Mouse (Mus musculus) embryo, embryonic 11.5 days (tissue): Measurements from ENCODE around the gene Papss2.

ENCODE experiments used
- DNase-seq: peaks from one replicate; pipeline ENCODE4 v3.0.0-alpha.2; 2012; ENCODE audit warnings: low read depth, low spot score

Gene Papss2

DNA sequence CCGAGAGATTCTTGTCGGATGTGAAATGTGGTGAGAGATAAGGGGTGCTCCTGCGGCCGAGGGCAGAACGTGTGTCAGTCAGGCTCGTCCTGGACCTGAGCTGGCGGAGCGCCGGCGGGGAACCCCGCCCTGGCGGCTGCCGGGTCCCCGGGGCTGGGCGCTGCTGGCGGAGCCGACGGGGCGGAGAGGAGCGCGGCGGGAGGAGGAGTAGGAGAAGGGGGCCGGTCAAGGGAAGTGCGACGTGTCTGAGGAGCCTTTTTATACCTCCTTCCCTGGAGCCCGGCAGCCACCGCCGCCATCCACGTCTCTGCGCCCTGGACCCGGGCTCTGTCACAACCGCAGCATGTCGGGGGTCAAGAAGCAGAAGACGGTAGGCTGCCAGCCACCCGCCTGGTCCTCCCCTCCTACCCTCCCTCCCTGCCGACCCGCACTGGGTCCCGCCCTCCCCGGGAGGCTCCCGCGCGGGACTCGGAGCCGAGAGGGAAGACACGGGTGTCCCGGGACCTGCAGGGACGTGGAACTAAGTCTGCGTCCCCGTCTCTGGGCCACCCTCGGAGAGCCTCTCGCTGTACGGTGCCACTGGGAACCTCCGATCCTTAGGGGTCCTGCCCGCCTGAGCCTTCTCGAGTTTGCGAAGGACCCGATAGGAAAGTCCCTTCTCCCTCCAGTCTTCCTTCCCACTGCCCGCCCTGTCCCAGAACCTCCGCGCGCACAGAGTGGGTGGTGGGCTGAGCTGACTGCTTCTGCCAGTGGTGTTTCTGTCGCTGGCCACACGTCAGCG, at the start of gene Papss2:
Gene Papss2, plus strand, starts transcription at position 285 of the 781 bp plus-strand sequence.
- DNase-seq, result no peak

DNA sequence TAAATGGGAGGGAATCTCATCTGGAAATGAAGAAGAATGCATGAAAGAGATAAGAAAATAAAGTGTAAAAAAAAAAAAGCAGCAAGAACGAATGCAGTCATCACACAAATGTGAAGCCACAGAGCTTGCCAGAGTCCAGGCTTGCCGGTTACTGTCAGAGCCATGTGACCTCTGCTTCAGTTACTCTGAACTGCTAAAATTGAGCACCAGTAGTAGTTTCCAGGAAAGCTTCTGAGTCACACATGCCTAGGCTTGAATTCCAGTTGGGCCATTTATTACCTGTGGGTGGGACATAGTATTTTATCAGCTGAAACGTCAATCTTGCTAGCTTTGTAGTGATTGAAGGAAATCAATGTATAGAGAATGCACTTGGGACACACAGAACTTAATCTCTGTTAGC, 48.2 kb upstream of the Papss2 start:
- no peak for DNase-seq

DNA sequence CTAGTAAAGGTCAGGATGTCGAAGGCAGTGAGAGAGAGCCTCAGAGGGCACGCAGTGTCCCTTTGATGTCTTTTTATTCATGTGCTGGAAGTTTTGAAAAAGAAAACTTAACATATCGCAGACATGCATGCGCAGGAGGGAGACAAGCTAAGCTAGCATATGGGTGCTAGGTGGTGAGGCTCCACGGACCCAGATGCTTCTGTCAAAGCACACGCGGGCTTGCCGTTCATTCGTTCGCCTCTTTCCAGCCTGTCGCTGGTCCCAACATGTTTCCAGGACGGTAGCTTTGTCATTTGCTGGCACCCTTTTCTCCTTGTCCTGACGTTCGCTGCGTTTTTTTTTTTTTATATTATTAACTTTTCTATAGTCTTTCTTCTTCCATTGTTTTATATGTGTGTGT, 47.4 kb upstream of the Papss2 start:
- DNase-seq, result no peak

DNA sequence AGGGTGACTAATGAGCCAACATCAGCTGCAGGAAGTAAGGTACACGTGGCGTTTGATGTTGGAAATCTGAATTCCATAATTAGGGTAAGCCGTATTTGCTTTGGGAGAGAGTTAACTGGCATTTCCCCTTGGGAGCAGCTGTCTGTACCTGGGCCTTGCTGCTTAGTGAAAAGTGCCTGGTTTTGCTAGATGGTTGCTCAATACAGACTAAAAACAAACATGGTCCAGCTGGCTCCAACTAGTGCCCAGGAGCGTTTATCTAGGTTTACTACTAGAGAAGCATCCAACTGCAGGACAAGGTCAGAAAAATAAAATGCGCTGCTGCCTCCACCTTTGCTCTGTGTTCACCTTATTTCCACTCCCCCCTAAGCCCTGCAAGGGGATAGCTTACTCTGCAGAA, 45.1 kb upstream of the Papss2 start:
- DNase-seq, result no peak

DNA sequence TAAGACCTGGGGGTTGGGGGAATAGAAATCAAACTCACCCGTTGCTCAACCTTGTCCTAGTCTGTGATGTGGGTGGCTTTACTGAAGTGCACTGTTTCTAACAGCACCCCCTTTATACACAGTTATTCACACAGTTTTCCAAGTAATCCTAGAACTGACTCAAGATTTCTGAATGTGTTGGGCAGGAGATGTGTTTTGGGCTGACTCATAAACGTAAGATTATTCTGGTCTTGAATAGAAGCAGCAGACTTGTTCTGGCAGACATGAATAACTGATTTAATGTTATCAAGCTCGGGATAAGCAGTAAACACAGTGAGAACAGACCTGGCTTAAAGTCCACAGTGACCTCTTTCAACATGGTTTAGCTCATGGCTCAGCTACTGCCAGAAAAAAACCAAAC, 44.1 kb upstream of the Papss2 start:
- DNase-seq, result no peak

DNA sequence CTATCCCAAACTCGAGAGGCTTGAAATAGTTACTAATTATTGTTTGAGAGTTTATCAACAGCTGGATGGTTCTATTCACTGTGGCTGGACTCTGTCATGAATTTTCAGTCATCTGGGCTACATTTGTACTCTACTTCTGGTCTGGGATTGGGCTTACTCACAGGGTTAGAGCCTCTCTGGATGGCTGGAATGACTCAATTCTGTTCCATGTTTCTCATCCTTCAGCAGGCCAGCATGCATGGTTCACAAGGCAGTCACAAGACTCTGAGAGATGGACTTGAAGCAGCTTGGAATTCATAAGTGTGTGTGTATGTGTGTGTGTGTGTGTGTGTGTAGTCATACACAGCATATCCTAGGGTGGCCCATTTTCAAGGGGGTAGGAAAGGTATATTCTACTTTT, 43.5 kb upstream of the Papss2 start:
- no peak for DNase-seq

DNA sequence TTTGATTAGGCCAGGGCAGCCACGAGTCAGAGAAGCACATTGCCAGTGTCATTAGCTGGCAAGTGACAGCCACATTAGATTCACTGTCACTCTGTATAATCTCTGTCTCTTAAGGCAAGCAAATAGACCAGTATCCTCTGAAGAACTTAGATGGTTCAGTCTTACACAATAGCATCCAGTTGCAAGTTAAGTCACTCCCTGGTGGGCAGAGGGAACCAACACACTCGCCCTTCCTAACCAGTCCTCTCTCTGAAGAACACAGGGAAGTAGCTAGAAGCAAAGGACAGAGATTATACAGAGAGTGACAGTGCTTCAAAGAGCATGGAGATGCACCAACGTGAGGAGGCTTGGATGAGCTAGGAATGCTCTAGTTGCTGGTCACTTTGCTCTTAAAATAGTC, 42.3 kb upstream of the Papss2 start:
- no peak for DNase-seq

DNA sequence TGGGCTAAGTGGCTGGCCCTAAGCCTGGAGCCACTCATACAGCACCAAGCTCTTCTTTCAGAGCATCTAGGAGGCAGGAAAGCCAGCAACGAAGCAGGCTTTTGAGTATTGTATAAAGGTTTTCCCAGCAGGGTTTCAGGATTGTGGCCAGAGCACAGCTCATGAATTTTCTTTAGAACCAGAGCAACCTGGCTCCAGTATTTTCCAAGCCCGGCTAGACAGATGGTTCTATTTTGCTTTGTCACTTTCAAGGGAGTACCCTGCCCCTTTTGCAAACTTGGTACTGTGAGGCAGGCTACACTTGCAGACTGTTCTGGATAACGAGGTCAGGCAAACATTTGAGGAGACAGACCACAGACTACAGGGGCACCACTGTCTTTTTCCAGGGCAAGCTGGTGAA, 40.3 kb upstream of the Papss2 start:
- no peak for DNase-seq

DNA sequence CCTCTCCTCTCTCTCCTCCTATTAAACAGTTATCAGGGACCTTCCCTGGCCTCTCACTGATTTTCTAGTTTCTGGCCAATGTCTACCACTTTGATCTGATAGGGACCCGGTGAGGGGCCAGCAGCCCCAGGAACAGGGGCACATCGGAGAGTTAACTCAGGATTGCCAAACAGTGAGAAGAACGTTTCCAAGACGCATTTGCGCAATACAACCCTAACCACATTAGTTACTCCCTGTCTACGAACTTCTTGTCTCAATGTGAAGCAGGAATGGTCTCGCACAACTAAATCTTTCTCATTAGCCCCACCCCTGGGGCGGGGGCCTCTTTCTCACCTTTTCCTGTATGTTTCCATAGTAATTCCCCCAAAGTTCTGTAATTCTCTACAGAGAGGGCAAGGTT, 28.6 kb upstream of the Papss2 start:
- no peak for DNase-seq

DNA sequence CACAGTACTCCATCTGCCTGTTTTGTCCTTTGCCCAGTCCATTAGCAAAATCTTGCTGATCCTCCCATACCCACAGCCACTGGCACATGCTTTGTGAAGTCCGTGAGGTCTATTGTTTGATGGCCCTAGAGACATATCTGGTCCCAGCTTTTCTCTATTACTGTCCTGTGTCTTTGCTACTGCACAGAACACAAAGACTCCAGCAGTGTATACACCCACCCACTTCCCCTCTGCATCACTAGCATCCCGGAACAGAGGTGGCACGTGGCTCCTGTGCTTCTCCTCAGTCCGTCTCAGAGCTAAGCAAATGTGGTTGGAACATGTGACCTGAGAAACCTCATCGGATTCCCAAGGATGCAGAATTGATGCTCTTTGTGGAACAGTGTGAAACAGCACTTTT, 28.1 kb upstream of the Papss2 start:
- no peak for DNase-seq

DNA sequence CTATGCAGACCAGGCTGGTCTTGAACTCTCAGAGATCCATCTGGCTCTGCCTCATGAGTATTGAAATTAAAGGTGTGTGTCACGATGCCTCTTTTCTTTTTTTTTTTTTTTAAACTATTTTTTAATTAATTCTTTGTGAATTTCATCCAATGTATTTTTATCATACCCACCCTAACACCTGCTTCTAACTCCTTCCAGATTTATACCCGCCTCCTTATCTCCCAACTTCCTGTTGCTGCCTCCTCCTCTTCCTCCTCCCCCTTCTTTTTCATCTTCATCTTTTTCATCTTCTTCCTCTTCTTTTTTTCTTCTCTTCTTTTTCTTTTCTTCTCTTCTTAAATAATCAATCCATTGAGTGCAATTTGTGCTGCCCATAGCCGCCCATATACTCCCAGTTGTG, 27.1 kb upstream of the Papss2 start:
- DNase-seq, result no peak

DNA sequence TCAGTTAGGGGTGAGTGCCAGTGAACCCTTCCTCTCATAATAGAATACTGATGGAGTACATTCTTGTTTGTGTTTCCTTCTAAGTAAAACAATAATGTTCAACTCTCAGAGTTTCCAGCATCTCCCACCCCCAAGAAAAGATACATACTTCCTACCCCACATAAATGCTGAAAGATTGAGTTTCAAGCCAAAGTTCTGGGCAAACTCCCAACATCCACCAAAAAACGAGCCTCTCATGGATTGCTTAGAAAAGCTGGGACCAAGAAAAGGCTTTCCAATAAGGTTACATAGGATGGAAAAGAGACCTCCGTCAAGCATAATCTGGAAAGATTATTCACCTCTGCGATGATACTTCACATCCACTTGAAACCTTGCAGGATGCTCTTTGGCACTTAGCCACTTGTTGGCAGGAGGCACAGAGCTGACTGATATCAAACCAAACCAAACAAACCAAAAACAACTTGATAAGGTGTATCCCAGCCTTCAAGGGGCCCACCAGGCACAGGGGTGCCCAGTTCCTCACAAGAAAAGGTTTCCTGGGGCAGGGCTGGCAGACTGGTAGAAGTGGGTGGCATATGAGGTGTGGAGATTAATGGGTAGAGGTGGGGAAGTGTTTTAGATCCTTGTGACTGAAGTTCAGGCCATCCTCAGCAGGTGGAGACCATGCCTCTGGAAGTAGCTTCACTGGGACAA, 26.5 kb upstream of the Papss2 start:
- no peak for DNase-seq

DNA sequence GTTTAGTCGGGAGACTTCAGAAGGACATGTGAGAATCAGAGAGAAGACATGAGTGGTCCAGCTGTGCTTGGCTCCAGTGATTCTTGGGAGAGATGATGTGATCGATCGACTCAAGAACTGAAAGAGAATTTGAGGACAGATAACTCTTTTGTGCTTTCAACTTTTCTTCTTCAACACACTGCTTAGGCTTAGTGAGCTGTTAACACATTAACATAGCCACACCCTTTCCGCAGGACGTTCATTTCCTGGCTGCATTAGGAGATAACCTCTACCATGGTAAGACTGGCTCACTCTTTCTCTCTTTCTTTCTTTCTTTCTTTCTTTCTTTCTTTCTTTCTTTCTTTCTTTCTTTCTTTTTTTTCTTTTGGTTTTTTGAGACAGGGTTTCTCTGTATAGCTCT, 25.9 kb upstream of the Papss2 start:
- no peak for DNase-seq

DNA sequence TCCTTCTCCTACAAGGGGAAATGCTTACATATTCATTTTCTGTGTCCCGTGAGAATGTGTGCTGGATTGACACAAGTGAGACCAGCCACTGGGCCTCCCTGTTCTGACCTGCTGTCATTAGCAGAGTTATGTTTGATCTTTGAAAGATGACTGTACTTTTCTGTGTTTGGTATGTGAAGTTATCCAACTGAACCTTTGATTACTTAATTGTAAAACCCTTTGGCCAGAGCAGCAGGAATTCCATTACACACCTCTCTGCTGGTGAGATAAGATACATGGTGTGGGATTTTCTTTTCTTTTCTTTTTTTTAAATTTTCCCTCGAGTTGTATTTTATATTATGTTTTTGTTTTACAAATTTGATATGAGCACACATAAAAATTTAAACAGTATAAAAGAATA, 23.4 kb upstream of the Papss2 start:
- no peak for DNase-seq

DNA sequence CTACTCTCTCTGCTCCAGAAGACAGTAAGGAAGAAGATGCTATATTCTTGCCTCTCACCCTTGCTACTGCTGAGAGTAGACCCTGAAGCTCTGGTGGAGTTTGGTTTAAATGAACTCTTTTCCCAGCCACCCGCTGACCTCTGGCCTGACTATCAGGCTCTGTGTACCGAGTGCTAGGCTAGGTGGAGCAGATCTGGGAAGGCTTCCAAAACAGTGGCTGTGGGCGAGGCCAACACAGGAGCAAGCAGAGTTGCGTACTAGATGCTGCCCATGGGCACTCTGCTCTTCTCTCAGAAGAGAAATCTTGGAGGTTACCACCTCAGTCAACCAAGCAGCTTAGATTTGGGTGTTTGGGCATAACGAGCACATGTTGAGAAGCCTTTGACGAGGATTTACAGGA, 22.3 kb upstream of the Papss2 start:
- DNase-seq, result no peak

DNA sequence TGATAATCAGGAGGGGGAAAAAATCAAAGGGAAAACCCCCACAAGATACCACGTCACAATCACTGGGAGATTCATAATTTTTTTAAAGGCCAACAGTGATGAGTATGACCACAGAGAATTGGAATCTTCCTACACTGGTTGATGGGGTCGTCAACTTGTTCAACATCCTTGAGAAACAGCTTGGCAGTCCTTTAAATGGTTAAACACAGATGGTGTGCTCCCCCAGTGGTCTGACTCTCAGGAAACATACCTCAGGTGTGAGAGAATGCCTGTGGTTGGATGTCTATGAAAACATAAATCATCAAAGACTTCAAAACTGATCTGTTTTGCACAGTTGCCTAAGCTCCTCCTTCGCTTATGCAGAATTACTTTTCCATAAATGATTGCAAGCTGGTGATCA, 20.7 kb upstream of the Papss2 start:
- no peak for DNase-seq

DNA sequence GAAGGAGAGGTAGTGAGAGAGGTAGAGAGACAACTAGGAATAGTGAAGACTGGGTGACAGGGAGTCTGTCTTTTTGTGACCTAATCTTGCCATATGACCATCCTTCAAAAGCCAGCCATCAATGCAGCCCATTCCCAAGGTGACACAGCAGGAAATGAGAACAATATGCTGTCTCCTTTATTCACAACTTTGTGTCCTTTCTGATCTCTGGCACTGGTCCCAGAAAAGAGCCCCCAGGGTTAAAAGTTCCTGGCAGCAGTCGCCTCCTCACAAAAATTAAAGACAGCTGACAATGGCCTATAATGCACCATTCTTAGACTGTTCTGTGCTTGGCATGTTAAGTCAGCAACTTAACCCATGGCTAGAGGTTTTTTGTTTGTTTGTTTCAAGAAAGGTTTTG, 17.8 kb upstream of the Papss2 start:
- no peak for DNase-seq

DNA sequence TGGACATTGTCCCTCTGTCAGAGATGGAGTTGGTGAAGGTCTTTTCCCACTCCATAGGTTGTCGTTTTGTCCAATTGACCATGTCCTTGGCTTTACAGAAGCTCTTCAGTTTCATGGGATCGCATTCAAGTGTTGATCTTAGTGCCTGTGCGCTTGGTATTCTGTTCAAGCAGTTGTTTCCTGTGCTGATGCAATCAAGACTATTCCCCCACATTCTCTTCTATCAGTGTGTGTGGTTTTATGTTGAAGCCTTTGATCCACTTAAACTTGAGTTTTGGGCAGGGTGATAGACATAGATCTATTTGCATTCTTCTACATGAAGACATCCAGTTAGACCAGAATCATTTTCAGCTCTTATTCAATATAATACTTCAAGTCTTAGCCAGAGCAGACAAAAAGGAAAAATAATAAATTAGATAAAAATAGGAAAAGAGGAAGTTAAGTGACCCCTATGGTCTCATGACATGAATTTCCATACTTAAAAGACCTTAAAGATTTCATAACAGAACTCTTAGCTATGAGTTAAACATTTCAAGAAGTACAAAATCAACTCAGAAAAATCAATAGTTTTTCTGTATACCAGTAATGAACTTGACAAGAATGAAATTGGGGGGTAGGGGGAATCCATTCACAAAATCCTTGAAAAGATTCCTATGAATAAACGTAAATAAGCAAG, 12.4 kb upstream of the Papss2 start:
- DNase-seq, result no peak

DNA sequence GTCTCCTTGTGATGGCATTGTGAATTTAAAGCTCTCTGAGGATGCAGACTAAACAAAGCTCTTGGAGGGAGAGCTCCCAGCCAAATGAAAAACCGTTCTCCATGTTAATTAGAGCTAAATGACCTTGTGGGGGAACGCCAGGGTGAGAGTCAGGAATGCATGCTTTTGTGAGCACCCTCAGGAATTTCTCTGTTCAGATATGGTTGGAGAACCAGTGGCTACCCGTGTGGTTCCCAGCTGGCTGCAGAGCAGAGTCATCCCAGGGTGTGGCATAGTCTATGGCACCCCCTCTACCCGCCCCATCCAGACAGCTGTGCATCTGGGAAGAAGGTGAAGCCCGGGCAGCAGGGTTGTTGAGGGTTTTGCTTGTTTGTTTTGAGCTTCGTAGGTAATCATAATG, 7.9 kb upstream of the Papss2 start:
- no peak for DNase-seq

DNA sequence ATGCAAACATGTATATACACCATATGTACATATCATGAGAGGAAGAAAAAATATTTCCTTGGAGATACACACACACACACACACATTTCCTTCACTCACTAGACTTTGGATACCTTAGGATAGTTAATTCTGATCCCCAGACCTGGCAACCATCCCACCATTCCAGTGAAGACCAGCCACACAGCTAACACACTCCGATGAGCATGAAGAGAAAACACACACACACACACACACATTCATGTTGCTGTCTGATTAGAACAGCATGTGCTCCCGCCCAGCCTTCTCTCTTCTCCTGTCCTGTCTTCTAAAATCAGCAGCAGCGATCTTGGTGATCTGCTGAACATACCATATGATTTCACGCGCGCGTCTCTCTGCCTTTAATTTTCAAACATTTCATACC, 2.8 kb upstream of the Papss2 start:
- no peak for DNase-seq

DNA sequence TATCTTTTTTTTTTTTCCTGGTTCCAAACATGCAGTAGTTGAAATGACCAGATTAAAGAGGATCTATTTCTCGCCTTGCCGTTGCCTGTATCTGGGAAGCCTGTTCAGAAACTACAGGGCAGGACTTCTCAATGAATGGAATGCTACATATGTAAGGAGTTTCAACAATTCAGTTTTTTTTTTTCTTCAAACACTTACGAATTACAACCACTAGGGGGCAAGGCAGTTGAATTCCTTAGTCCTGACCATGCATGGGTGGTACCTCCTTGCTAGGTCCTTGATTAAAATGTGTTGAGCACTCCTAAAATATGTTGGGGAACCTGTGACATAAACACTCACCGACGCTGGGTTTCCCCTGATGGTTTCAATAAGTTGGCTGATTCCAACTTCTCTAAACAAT, 1.7 kb upstream of the Papss2 start:
- DNase-seq, result no peak

DNA sequence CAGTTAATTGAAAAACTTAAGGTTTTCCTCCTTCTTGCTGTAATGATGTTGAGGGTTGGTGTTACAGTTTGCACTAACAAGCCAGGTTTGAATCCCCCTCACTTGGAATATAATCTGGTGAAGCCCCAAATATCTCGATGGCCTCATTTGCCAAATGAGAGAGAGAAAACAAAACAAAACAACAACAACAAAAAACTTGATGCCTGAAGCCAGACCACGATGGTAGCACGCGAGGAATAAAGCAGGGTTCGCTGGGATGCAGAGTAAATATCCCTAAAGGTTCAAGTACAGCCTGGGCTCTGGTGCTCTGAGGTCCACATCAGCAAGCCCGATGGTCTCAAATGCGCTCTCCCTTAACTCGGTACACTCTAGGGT, 472 bp upstream of the Papss2 start:
- no peak for DNase-seq

DNA sequence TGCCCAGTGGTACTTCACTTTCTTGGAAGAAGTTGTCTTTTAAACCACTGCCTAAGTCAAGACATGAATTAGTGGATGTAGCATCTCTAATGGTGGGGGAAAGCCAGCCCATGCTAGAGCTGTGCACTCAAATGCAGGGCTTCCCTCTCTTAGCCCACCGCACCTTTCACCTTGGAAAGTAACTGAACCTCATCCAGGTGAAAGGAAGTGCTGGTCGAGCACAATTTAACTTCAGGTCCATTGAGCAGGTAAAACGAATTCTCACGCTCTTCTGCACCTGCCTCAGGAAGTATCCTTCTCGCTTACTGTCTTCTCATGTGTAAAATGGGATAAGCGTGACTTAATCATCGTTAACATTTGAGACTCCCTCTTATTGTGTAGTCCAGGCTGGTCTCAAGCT, 3.4 kb downstream of the Papss2 start:
- no peak for DNase-seq
